Mouse (Mus musculus) spleen, postnatal 36 days (tissue): ENCODE results near the gene Gm44503.

ENCODE experiments used
- DNase-seq, 2 experiments: peaks; one replicate each; pipeline ENCODE4 v3.0.0; 2022; ENCODE audit warnings: low spot score in 2 of 2, mixed read lengths in 1 of 2

Gm44503 gene

GRCm38 (mm10) chr9:72972984-72973383, 14.3 kb downstream of the Gm44503 start:
- DNase-seq, result no peak

GRCm38 (mm10) chr9:72974734-72975133, 16.1 kb downstream of the Gm44503 start:
- peak in 1 of 2 experiments; percentile 18 for DNase-seq

DNA sequence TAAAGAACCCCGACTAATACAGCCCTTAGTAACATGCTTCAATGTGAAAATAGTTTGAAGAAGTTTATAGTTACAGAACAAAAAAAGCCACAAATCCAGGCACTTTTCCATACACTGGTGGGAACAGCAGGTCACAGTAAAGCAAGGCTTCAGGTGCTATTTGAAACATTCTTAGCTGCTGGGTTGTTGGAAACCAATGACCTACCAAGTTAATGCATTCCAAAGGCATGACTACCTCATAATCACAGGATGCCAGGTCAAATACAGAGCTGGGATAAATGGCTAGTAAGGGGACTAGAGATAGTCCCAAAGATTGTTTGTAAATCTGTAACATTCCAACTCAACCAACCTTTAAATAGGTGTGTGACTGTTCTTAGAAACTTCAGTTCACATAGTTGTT, 16.6 kb downstream of the Gm44503 start:
- no peak for DNase-seq

- DNase-seq, result no peak
These were observed 24.4 kb downstream of the Gm44503 start for GRCm38 (mm10) chr9:72983066-72983465.

DNA sequence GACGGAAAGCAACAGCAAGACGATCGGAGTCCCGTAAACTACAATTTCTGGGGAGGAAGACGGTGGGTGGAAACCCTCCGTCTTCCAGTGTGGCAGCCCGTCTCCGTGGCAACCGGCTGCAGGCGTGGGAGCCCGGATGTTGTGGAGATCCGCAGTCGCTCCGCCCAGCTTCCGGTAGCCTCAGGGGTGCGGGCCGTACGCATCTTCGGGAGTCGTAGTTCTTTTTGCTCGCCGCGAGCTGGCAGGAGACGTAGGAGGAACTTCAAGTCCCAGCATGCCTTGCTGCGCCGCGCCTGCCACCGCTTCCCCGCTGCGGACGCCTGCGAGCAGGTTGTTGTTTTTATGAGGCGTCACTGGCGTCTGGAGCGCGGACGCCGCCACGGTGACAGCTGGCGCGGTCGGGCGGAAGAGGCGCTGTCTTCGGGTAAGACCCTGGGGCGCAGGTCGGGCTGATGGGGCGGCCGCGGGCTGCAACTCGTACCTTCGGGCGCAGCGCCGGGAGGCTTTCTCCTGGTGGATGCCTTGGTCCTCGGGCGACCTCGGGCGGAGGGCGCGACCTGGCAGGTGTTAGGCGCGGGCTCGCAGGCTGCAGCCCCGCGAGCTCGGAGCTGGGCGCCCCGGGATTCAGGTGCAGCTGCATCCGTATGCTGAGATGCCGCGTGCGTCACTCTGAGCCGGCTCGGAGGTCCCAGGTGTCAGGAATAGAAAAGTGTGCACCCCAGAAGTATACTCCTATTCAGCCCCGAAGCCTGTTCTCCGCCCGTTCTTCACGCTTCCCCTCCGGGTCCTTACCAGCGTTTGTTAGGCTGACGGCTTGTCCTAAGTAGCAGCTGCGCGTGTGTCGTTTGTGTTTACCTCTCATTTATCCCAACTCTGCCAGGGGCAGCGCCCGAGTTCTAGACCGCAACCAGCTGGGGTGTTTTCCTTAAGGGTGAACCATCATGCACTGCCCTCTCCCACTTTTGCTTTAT, 26.9 kb downstream of the Gm44503 start, which contains the start of the genes Ccpg1os and Ccpg1:
Gene Ccpg1os (minus strand): TSS at position 133 of the 971 bp plus-strand sequence.
Gene Ccpg1 (plus strand): TSS at position 180 of the 971 bp plus-strand sequence.
- DNase-seq, result peak; percentile 97

DNA sequence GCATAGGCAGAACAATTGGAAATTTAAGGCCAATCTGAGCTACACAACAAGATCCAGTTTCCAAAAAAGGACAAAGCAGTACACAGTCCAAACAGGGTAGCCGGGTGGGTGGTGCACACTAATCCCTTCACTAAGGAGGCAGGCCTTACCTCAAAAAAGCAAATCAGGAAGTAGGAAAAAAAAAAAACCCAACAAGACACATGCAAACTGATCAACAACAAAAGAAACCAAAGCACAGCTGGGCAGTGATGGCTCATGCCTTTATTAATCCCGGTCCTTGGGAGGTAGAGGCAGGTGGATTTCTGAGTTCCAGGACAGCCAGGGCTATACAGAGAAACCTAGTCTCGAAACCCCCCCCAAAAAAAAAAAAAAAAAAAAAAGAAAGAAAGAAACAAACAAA, 29.1 kb downstream of the Gm44503 start:
- no peak for DNase-seq

DNA sequence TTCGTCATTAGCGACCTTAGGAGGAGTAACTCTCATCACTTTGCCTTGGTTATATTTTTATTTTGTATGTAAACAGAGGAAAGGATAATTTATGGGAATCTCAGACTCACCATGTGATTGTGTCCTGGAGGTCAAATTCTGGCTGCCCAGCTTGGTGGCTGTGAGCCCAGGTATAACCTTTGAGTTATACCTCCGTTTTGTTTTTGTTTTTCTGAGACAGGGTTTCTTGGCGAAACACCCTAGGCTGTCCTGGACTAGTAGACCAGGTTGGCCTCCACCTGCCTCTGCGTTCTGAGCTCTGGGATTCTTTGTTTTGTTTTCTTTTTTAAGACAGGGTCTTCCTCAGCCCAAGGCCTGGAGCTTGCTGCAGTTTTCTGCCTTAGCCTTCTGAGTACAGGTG, 30.1 kb downstream of the Gm44503 start:
- no peak for DNase-seq

GRCm38 (mm10) chr9:72991420-72991819, 32.8 kb downstream of the Gm44503 start:
- DNase-seq, result no peak

GRCm38 (mm10) chr9:72992576-72992975, 33.9 kb downstream of the Gm44503 start:
- no peak for DNase-seq

DNA sequence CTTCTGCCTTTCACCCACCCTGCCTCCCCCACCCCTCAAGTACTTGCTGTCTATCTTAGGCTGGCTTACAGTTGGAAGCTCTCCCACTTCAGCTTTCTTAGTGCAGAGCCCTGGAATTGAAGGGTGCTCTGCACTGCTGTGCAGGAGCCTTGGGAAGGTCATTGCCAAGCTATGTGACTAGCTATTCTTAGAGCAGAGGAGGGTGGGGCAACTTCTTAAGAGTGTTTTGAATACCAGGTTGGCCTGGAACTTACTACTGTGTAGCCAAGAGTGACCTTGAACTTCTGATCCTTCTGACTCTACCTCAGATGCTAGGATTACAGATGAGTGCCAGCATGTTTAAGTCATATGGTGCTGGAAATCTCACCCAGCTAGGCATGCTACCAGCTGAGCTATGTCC, 37.5 kb downstream of the Gm44503 start:
- DNase-seq, result no peak

DNA sequence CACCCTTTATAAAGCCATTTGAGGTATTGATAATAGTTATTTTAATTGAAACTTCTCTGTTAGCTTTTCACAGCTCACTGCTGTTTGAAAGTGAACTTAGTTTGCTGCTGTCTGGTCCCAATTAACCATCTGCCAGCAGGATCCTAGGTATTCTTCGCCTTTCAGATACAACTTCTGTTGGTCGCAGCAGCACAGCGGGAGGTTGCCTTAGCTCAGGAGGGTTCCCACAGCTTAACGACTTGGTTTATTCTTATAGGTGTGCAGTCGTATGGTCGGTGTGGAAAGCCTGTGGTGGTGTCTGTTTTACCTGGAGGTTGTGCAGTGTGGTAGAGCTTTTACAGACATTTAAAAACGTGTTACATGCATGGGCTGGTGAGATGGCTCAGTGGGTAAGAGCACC, 38.2 kb downstream of the Gm44503 start:
- no peak for DNase-seq

- no peak for DNase-seq
These were observed 41.8 kb downstream of the Gm44503 start for GRCm38 (mm10) chr9:73000487-73000886.

DNA sequence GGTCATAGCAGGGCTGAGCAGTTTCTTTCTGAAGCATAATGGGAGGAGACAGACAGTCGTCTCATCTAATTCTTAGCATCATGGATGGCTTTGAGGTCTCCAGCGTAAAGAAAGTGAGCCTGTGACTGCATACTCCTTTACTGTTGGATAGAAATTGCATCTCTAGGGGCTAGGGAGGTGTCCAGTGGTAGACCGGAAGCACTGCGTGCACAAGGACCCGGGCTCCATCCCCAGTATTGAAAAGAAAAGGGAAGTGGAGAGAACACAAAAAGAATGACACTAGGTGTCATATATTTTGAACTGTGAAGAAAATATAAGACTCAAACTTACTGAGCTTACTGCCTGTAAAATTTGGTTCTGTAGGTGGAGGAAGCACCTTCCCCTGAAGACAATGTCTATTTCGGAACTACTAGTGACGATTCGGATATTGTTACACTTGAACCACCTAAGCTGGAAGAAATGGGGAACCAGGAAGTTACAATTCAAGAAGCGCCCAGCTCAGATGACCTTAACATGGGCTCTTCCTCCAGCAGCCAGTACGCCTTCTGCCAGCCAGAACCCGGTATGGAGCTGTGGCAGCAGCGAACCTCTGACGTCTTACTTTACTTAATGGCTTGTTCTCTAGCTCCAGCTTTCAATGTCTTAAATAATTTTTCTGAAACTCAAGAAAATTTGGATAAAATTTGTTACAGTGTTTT, 42.8 kb downstream of the Gm44503 start:
- DNase-seq, result no peak

GRCm38 (mm10) chr9:73002177-73002576, 43.5 kb downstream of the Gm44503 start:
- no peak for DNase-seq

DNA sequence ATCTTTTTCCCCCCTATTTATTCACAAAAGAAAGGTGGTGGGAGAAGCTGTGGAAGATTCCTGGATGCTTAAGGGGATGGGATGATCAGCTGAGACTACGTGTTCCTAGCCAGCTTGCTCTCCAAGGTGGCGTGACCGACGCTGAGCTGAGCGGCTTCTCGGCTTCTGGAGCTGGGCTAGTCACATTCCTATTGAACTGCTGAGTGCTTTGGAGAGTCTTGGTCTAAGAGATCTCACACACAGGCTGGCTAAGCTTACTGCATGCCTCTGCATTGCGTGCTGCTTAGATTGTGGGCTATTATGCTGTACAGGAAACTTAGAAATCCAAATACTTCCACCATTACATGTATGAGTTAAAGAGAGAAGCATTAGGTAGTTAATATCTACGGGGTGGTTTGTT, 45.4 kb downstream of the Gm44503 start:
- no peak for DNase-seq

GRCm38 (mm10) chr9:73005106-73005505, 46.5 kb downstream of the Gm44503 start:
- no peak for DNase-seq

DNA sequence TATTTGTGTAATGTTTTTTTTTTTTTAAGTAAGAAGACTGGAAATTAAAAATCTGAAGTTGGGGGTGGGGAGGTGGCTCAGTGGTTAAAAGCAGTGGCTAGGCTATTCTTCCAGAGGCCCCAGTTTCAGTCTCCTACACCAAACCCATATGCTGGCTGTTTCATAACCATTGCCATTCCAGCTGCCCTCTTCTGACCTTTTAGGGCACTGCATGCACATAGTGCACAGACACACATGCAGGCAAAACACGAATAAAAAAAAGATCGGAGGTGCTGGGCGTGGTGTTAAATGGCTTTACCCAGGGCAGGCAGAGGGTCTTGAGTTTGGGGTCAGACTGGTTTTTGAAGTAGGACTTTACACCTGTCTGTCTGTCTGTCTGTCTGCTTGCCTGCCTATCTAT, 47.5 kb downstream of the Gm44503 start:
- no peak for DNase-seq

DNA sequence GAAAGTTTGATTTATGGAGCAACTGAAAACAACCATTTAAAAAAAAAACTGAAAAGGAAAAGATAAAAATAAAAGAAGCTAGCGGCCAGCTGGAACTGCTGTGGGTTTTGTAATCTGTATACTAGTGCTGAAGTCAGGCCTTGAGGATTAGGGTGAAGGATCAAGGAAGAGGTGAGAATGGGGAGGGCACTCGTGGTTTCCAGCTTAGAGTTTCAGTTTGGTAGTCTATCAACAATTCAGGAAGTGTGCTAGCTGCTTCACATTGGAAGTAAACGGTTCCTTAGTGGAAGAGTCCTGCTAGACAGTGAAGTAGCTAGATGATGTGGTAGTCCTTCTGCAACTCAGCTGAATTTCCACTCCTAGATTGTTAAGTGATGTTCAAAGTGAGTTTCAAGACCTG, 49.7 kb downstream of the Gm44503 start:
- DNase-seq, result no peak

- DNase-seq, result no peak
These were observed 54.0 kb downstream of the Gm44503 start for GRCm38 (mm10) chr9:73012629-73013028.

GRCm38 (mm10) chr9:73014724-73015123, 56.1 kb downstream of the Gm44503 start:
- no peak for DNase-seq

DNA sequence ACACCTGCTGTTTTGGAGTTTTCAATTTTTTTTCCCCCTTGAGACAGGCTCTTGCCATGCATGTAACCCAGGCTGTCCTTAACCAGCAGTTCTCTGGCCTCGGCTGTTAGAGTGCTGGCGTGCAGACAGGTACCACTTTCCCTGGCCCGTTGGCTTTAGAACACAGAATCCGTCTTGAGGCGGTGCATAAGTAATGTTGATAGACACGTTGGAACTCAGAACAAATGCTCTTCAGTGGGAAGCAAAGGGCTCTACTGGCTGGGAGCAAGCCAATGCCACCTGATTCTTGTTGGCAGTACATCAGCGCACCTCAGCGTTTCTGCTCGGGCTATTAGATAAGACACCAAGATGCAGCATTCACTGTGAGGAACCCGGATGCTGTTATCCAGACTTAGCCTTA, 61.2 kb downstream of the Gm44503 start:
- no peak for DNase-seq

DNA sequence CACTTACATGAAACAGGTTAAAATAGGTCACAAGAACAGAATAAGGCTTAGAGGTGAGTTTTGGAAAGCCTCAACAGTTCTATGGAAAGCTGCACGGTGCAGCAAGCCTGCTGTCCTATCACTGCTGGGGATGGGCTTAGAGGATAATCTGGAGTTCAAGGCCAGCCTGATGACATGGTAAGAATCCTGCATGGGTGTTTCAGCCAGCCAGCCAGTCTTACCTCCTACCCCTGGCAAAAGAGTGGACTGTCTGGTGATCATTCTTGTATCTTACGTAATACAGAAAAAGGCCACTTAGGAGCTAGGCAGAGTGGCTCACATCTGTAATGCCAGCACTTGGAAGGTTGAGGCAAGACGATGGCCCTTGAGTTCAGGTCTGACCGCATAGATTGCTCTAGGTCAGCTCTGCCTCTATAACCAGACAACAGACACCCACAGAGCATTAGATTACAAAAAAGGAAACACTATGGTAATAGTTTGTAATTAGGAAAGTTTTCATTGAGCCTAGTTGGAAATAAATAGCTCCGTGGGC, 62.0 kb downstream of the Gm44503 start:
- no peak for DNase-seq
